Mouse (Mus musculus): ENCODE results near the gene Snrnp25. TPM values are rescaled to one million over a fixed set of nuclear protein-coding genes. Genes with fewer than 3 reads are reported as not detected.

Snrnp25 gene
- polyA plus RNA-seq, 1 experiment: 71.3 TPM

DNA sequence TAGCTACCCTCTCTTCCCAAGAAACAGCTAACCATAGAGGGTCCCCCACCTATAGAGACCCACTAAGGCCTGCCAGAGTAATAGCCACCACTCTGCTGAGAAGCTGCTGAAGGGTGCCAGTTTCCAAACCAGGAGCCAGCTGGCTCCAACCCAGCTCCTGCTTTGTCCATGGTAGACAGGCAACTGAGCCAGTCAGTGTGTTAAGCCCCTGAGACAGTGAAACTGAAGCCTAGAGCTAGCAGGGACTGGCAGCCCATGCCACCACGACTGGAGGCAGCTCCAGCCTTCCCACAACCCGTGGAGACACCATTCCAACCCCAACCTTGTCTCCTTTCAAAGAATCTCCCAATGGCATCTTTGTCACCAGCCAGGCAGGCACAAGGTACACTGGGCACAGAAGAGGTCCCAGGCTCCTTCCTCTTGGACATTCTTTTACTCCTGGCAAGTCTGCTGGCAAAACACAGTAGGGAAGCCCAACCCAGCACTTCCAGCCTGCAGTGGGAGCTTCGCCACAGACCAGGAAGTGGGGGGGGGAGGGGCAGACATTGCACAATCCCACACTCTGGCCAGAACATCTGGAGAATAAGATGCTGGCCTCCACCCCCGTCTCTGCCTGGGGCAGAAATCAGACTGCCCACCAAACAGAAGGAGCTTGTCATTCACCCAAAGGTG, 19.4 kb downstream of the Snrnp25 start:
- Histone ChIP-seq H3K4me1 (ENCODE audit: control insufficient read depth, insufficient read depth, low read length) (peaks cover 9% of the 10 kb centered on the region), H3K4me3 (replicated peaks; ENCODE audit: control insufficient read depth, low read depth, low read length) (no peak overlapping the region), H3K27ac (ENCODE audit: control insufficient read depth, insufficient read depth, low read depth, low read length, poor library complexity) (no peak overlapping the region)
- no peak for TF ChIP-seq POLR2A (IDR thresholded peaks at IDR 0.05; ENCODE audit: borderline replicate concordance, control insufficient read depth, low read depth, low read length)
- no peak for TF ChIP-seq CTCF (IDR thresholded peaks at IDR 0.05; ENCODE audit: control insufficient read depth, insufficient read depth, low read length)
- 6% methylated on average over 4 of the region's 4 CpGs for WGBS

- Histone ChIP-seq H3K27ac (ENCODE audit: control insufficient read depth, insufficient read depth, low read depth, low read length, poor library complexity) (no peak overlapping the region), H3K4me3 (replicated peaks; ENCODE audit: control insufficient read depth, low read depth, low read length) (no peak overlapping the region), H3K4me1 (ENCODE audit: control insufficient read depth, insufficient read depth, low read length) (peaks cover 9% of the 10 kb centered on the region)
- WGBS: 39% methylated on average over 7 of the region's 7 CpGs
- TF ChIP-seq POLR2A (IDR thresholded peaks at IDR 0.05; ENCODE audit: borderline replicate concordance, control insufficient read depth, low read depth, low read length) (no peak), CTCF (IDR thresholded peaks at IDR 0.05; ENCODE audit: control insufficient read depth, insufficient read depth, low read length) (no peak)
Measured at GRCm38 (mm10) chr11:32225222-32226104, 20.2 kb downstream of the Snrnp25 start.

GRCm38 (mm10) chr11:32226124-32226871, 21.1 kb downstream of the Snrnp25 start, which contains the start of gene Mpg:
TSS of gene Mpg (plus strand) at chr11:32226505.
- Histone ChIP-seq H3K4me1 (ENCODE audit: control insufficient read depth, insufficient read depth, low read length) (peaks cover 9% of the 10 kb centered on the region), H3K27ac (ENCODE audit: control insufficient read depth, insufficient read depth, low read depth, low read length, poor library complexity) (peak within 1 kb of the TSS; percentile 79), H3K4me3 (replicated peaks; ENCODE audit: control insufficient read depth, low read depth, low read length) (peak within 1 kb of the TSS; percentile 87)
- TF ChIP-seq POLR2A (IDR thresholded peaks at IDR 0.05; ENCODE audit: borderline replicate concordance, control insufficient read depth, low read depth, low read length): peak; percentile 89; the same call in 1 of the 2 replicates
- no peak for TF ChIP-seq CTCF (IDR thresholded peaks at IDR 0.05; ENCODE audit: control insufficient read depth, insufficient read depth, low read length)
- 3% methylated on average over 47 of the region's 47 CpGs for WGBS

DNA sequence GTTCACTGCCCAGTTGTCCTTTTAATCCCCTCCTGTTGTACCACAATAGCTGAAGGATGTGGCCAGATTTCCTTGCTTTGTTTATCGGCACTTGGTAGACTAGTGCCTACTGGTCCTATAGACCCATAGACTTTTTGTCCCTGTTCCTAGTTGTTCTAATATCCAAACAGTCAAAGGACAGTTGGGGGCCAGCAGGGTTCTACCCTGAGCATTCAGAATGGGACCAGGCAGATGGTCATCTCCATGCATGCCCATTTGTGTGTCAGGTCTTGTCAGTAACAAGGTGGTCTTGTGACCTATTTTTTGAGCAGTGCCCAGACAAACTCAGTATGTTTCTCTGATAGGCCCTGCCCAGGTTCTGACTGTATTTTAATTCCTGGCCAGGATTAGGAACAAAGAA, 21.8 kb downstream of the Snrnp25 start:
- 10% methylated on average over 1 of the region's 1 CpGs for WGBS
- no peak for TF ChIP-seq CTCF (IDR thresholded peaks at IDR 0.05; ENCODE audit: control insufficient read depth, insufficient read depth, low read length)
- TF ChIP-seq POLR2A (IDR thresholded peaks at IDR 0.05; ENCODE audit: borderline replicate concordance, control insufficient read depth, low read depth, low read length): no peak
- Histone ChIP-seq H3K27ac (ENCODE audit: control insufficient read depth, insufficient read depth, low read depth, low read length, poor library complexity) (no peak overlapping the region), H3K4me3 (replicated peaks; ENCODE audit: control insufficient read depth, low read depth, low read length) (peak overlapping the region; percentile 87), H3K4me1 (ENCODE audit: control insufficient read depth, insufficient read depth, low read length) (peaks cover 9% of the 10 kb centered on the region)

DNA sequence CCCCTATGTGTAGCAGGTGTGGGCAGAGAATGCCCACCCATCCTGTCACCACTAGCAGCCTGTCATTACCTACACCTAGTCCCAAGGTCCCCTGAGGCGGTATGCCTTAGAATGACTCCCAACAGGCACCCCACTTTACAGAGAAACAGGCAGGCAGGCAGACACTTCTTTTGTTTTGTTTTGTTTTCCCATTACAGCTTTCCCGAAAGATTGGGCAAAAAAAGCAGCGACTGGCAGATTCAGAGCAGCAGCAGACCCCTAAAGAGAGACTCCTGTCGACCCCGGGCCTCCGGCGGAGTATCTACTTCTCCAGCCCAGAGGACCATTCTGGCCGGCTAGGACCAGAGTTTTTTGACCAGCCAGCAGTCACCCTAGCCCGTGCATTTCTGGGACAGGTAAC, 22.3 kb downstream of the Snrnp25 start:
- peaks cover 7% of the 10 kb centered on the region for H3K4me1 ChIP-seq (ENCODE audit: control insufficient read depth, insufficient read depth, low read length)
- H3K27ac ChIP-seq (ENCODE audit: control insufficient read depth, insufficient read depth, low read depth, low read length, poor library complexity): no peak overlapping the region
- H3K4me3 ChIP-seq (replicated peaks; ENCODE audit: control insufficient read depth, low read depth, low read length): peak overlapping the region; percentile 3
- WGBS: 91% methylated on average over 9 of the region's 9 CpGs
- TF ChIP-seq CTCF (IDR thresholded peaks at IDR 0.05; ENCODE audit: control insufficient read depth, insufficient read depth, low read length): no peak
- no peak for TF ChIP-seq POLR2A (IDR thresholded peaks at IDR 0.05; ENCODE audit: borderline replicate concordance, control insufficient read depth, low read depth, low read length)

DNA sequence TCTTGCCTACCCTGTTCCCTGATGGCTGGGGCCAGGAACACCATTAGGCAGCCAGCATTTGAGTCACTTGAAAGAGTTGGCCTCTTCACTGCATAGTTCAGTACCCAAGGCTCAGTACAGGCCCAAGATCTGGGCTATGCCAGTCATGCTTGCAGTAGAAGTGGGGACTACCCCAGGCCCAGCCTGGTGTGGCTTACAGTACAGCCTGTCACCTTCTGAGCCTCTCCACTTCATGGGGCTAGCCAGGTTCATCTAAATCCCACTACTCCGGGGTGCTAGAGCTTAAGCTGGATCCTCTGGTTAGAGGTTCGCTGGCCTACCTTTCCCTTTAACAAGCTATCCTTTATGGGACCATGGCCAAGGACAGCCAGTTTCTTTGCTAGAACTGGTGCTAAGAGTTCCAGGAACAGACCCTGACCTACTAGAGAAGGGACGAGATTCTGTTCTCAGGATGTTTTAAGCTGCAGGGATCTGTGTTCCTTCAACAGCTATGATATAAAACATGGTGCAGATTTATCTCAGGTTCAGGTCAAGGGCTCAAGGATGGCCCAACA, 23.2 kb downstream of the Snrnp25 start:
- TF ChIP-seq POLR2A (IDR thresholded peaks at IDR 0.05; ENCODE audit: borderline replicate concordance, control insufficient read depth, low read depth, low read length): no peak
- no peak for TF ChIP-seq CTCF (IDR thresholded peaks at IDR 0.05; ENCODE audit: control insufficient read depth, insufficient read depth, low read length)
- no peak overlapping the region for H3K27ac ChIP-seq (ENCODE audit: control insufficient read depth, insufficient read depth, low read depth, low read length, poor library complexity)
- 87% methylated on average over 3 of the region's 3 CpGs for WGBS
- peaks cover 5% of the 10 kb centered on the region for H3K4me1 ChIP-seq (ENCODE audit: control insufficient read depth, insufficient read depth, low read length)
- no peak overlapping the region for H3K4me3 ChIP-seq (replicated peaks; ENCODE audit: control insufficient read depth, low read depth, low read length)

DNA sequence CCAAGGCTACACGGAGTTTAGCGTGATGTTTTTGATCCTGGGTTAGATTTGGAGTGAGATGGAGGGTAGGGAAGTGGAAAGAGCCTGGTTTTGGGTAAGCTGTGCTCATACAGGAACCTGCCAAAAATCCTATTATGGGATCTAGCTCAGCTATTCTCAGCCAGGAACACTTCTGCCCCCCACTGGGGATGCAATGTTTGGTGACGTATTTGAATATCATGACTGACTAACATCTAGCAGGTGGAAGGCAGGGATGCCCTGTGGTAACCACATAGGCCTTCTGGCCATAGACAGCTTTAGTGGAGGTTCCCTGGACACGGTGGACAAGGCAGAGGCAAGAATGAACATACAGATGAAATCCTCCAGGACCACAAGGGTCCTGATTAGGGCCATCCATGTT, 25.0 kb downstream of the Snrnp25 start:
- Histone ChIP-seq H3K27ac (ENCODE audit: control insufficient read depth, insufficient read depth, low read depth, low read length, poor library complexity) (no peak overlapping the region), H3K4me3 (replicated peaks; ENCODE audit: control insufficient read depth, low read depth, low read length) (no peak overlapping the region), H3K4me1 (ENCODE audit: control insufficient read depth, insufficient read depth, low read length) (peaks cover 4% of the 10 kb centered on the region)
- TF ChIP-seq POLR2A (IDR thresholded peaks at IDR 0.05; ENCODE audit: borderline replicate concordance, control insufficient read depth, low read depth, low read length) (no peak), CTCF (IDR thresholded peaks at IDR 0.05; ENCODE audit: control insufficient read depth, insufficient read depth, low read length) (no peak)
- 85% methylated on average over 4 of the region's 4 CpGs for WGBS

Measured in bone marrow, adult 2 months (tissue).